Mouse (Mus musculus) R1 (cell line): ENCODE data around the gene Vti1b.

ENCODE experiments used
- DNase-seq: peaks from one replicate; pipeline ENCODE4 v3.0.0-alpha.2; 2018; ENCODE audit warnings: low read depth, low spot score

The Vti1b gene

GRCm38 (mm10) chr12:79138999-79139398 is 33.5 kb downstream of the Vti1b start:
- no peak for DNase-seq

- DNase-seq: no peak
Observed at GRCm38 (mm10) chr12:79136949-79137348, 35.5 kb downstream of the Vti1b start.

DNA sequence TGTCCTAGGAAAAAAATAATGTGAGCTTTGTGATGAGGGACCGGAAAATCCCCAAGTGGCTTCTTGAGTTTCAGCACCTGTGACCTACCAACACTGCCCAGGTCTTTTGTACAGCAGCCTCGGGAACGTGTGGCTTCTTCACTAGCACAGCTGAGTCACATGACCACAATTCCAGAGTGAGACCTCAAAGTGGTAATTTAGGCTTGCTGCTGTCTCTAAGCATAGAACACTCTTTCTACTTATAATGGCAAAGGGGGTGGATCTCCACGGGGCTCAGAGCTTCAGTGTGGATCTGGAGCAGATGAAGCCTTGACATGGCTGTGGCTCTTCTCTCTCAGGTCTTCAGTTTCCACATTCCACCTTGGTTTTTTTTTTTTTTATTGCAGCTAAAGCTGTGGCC is 37.4 kb downstream of the Vti1b start:
- peak; percentile 13 for DNase-seq

- no peak for DNase-seq
Observed at GRCm38 (mm10) chr12:79134676-79135075, 37.8 kb downstream of the Vti1b start.

GRCm38 (mm10) chr12:79131706-79132460 is 40.6 kb downstream of the Vti1b start:
- DNase-seq: no peak

DNA sequence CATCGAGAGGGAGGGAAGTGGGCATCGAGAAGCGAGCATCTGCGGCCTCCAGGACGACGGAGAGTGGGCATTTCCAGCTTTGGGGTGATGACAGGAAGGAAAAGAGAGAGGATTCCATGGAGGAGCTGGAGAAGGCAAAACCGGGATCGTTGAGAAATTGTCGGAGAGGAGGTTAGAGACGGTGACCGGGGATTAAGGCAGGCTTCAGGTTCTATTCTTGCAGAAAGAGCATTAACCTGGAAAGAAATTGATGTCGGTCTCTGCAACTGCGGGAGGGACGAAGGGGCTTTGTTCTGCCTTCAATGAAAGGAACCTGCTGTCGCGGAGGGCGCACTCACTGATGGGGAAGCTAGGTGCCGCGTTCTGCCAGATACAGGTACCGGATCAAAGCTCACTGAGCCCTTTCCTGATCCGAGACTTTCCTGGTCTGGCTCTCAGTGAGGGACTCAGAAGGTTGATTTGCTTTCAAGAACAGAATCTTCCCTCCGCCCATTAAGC is 41.2 kb downstream of the Vti1b start:
- DNase-seq: peak; percentile 31

- DNase-seq: peak; percentile 86
Observed at GRCm38 (mm10) chr12:79130299-79131177, 41.9 kb downstream of the Vti1b start, which contains the start of gene Arg2. Gene Arg2, plus strand, starts transcription at chr12:79130777.

DNA sequence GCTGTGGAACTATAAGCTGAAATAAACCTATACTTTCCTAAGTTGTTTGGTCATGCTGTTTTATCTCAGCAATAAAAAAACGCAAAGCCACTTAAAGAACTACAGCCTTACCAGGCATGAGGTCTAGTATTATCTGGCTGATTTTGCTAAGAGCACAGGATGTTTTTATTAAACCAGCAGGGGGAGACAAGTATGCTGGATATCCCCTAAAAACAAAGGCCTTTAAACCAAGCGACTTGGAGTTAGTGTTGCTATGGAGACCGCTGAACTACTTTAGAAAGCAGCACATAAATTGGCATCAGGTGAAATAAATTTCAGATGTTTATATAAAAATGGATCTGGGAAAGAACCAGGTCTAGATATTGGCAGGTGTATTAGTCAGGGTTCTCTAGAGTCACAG is 49.6 kb downstream of the Vti1b start:
- DNase-seq: peak; percentile 75

DNA sequence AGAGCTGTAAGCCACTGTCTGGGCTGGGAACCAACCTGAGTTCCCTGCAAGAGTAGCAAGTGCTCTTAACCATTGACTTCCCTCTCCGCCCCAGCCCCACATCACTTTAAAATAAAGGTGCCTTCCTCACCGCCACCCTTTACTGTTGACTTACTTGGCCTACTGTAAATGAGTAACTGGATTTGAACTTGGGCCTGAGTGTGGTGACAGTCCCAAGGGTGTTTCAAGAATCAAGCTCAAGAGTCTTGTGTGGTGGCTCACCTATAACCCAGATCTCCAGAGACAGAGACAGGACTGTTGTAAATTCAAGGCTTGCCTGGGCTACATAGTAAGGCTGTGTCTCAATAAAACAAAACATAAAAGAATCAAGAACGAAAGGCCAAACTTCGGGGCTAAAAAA is 53.5 kb downstream of the Vti1b start:
- DNase-seq: no peak
